8 mouse cellular contexts compared by ENCODE assay signal in the genomic region with DNA sequence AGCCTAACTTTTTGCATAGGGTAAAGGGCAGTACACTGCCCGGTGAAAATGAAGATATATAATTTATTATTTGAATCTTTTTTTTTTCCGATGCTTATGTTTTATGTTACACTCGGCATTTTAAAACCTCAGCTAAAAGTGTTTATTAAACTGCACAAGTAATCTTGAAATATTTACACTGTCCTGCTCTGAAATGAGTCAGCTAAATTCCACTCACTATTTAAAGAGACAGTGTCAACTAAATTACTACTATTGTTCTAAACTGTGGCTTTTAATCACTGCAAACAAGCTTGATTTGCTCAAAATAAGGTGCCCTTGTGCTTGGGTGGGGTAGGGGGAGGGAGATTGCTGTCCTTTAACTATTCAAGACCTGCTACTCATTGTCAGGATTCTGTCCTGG. TPM values are rescaled to one million over a fixed set of nuclear protein-coding genes. Genes with fewer than 3 reads are reported as not detected.
A peak's percentile ranks its signal among the peaks of the same experiment; 100 is the strongest.
DNase-seq lines count a peak whose midpoint lies in the region; ATAC-seq and TF ChIP-seq lines count a peak whose summit lies in the region.

No protein-coding gene starts in this region.

- H3K27me3 ChIP-seq in heart, embryonic 14.5 days (ENCODE audit: control insufficient read depth, insufficient read depth, low read length), result no peaks in the 10 kb centered on the region
- no peaks in the 10 kb centered on the region for H3K27me3 ChIP-seq in heart, postnatal 0 days (ENCODE audit: control insufficient read depth, insufficient read depth, low read length)

- ATAC-seq in heart, embryonic 14.5 days (ENCODE audit: insufficient number of reproducible peaks, insufficient read depth, low FRiP score, low read depth), result no peak
- no peak for ATAC-seq in heart, postnatal 0 days (ENCODE audit: insufficient read depth, low read depth)

- H3K36me3 ChIP-seq in heart, embryonic 14.5 days (ENCODE audit: control insufficient read depth, insufficient read depth, low read length), result peaks cover 32% of the 10 kb centered on the region
- H3K36me3 ChIP-seq in heart, postnatal 0 days (replicated peaks; ENCODE audit: control insufficient read depth, insufficient read depth, low read length), result peaks cover 22% of the 10 kb centered on the region
- H3K36me3 ChIP-seq in macrophage (ENCODE audit: inconsistent target), result peaks cover 19% of the 10 kb centered on the region

- TF ChIP-seq EP300 in heart, postnatal 0 days (IDR thresholded peaks at IDR 0.05; ENCODE audit: low read depth), result no peak

- H3K4me1 ChIP-seq in heart, embryonic 14.5 days (ENCODE audit: control insufficient read depth in 2 of 2, insufficient read depth in 2 of 2, low read length in 2 of 2), result peaks cover 0 to 12% of the 10 kb centered on the region in 2 experiments; a peak in 1 of 4 replicates
- H3K4me1 ChIP-seq in heart, postnatal 0 days (ENCODE audit: control insufficient read depth, insufficient read depth), result peaks cover 7% of the 10 kb centered on the region

- peaks cover 70% of the 10 kb centered on the region for H3K79me2 ChIP-seq in macrophage (ENCODE audit: inconsistent target)

- TF ChIP-seq CTCF in heart, postnatal 0 days (IDR thresholded peaks at IDR 0.05; ENCODE audit: low read depth), result no peak

- peak overlapping the region; percentile 100 for H3K9ac ChIP-seq in heart, embryonic 14.5 days (ENCODE audit: low read length)
- peak overlapping the region; percentile 98 for H3K9ac ChIP-seq in heart, postnatal 0 days (replicated peaks; ENCODE audit: low read depth, low read length)

- H3K4me3 ChIP-seq in heart, embryonic 14.5 days (ENCODE audit: control insufficient read depth in 1 of 2, insufficient read depth in 1 of 2, low read depth in 1 of 2, low read length in 2 of 2), result peak overlapping the region; percentile 32 to 97; a peak in 3 of 4 replicates
- peak overlapping the region; percentile 94 for H3K4me3 ChIP-seq in heart, postnatal 0 days (ENCODE audit: low read depth, low read length)
- H3K4me3 ChIP-seq in macrophage (ENCODE audit: inconsistent target), result peak overlapping the region; percentile 85

- peak overlapping the region; percentile 85 for H3K4me2 ChIP-seq in heart, embryonic 14.5 days (ENCODE audit: low read length)
- peak overlapping the region; percentile 82 for H3K4me2 ChIP-seq in heart, postnatal 0 days (ENCODE audit: low read depth, low read length)

- WGBS in heart, embryonic 14.5 days, result 13% methylated on average over 3 of the region's 3 CpGs
- 4% methylated on average over 3 of the region's 3 CpGs for WGBS in heart, postnatal 0 days
- WGBS in macrophage (ENCODE audit: missing documents), result 11% methylated on average over 3 of the region's 3 CpGs

- no peaks in the 10 kb centered on the region for H3K9me3 ChIP-seq in heart, embryonic 14.5 days (ENCODE audit: control insufficient read depth, low read length)
- H3K9me3 ChIP-seq in heart, postnatal 0 days (replicated peaks; ENCODE audit: control insufficient read depth, low read length), result no peaks in the 10 kb centered on the region

- H3K27ac ChIP-seq in heart, embryonic 14.5 days (replicated peaks in 1 of 2; ENCODE audit: control insufficient read depth in 1 of 2, insufficient read depth in 1 of 2, low read depth in 2 of 2, low read length in 2 of 2), result peak overlapping the region; percentile 56 to 100; a peak in 3 of 4 replicates
- H3K27ac ChIP-seq in heart, postnatal 0 days (ENCODE audit: low read depth), result peak overlapping the region; percentile 100
- peak overlapping the region; percentile 88 for H3K27ac ChIP-seq in macrophage

- no peak for DNase-seq in heart, adult 11 months
- peak; percentile 64 for DNase-seq in Muller cell, postnatal 12 days (ENCODE audit: inconsistent ontology term)
- DNase-seq in heart, postnatal 0 days (ENCODE audit: low spot score), result peak; percentile 55
- DNase-seq in adrenal gland, adult 18-20 months (ENCODE audit: low spot score in 2 of 2), result no peak
- no peak for DNase-seq in left cerebral cortex, adult 18-20 months (ENCODE audit: low spot score in 2 of 2)
- DNase-seq in gastrocnemius, postnatal 25 days, result no peak

RNA-seq across cellular contexts. Expression of gene Zfand5, which starts 2.6 kb away (rescaled TPM):
- polyA plus RNA-seq in heart, embryonic 14.5 days (2014; fragmentation: Nextera tagmentation; extraction: Ambion mirVana), result 125 and 129 TPM in 2 replicates
- 49.8 and 65.5 TPM in 2 replicates for total RNA-seq in heart, postnatal 0 days (2014; rRNA removed; ENCODE audit: low replicate concordance)
- polyA plus RNA-seq in heart, postnatal 0 days (2015; fragmentation: Nextera tagmentation; extraction: Ambion mirVana), result 113 and 117 TPM in 2 replicates
- total RNA-seq in macrophage (2018; cell fraction: chromatin; rRNA removed), result 100 to 1,000 TPM in 24 of 26 experiments, 10 to 100 TPM in 2; 63.4 to 713 (median 265) TPM
- total RNA-seq in macrophage (2018; cell fraction: cytosol; rRNA removed), result 100 to 1,000 TPM in 19 of 26 experiments, 10 to 100 TPM in 7; 64.8 to 242 (median 124) TPM
- 100 to 1,000 TPM; 124 to 474 (median 215) TPM for total RNA-seq in macrophage (2018; cell fraction: nucleus; rRNA removed)
- polyA plus RNA-seq in macrophage (2018), result 90.0 to 110 TPM (median 96.9 TPM) in 3 replicates
- 100 to 1,000 TPM; 175 to 235 TPM for total RNA-seq in adrenal gland, adult 18-20 months (2021)
- 100 to 1,000 TPM; 169 to 175 TPM for total RNA-seq in left cerebral cortex, adult 18-20 months (2021)
- total RNA-seq in gastrocnemius, postnatal 25 days (2021), result 100 to 1,000 TPM; 193 to 218 TPM

Comparison
In these comparisons a context has a peak if more than half of its experiments do, and no peak if none do; other contexts are left out.
1. DNase-seq: peak in Muller cell, postnatal 12 days (single experiment) and heart, postnatal 0 days (single experiment); none in heart, adult 11 months (single experiment), adrenal gland, adult 18-20 months (0 of 2), left cerebral cortex, adult 18-20 months (0 of 2) and gastrocnemius, postnatal 25 days (single experiment).
2. Peak in every context shown above with its lines, with median percentiles within 50 percentile points of each other: H3K27ac ChIP-seq and H3K4me3 ChIP-seq.